Mouse (Mus musculus): ENCODE results near the gene Olfr11. TPM values are rescaled to one million over a fixed set of nuclear protein-coding genes. Genes with fewer than 3 reads are reported as not detected.

Olfr11 gene
- not detected in 2 replicates for polyA plus RNA-seq (2012)

- no peak for TF ChIP-seq GATA1 (IDR thresholded peaks at IDR 0.05; ENCODE audit: low read length)
These were observed at the start of gene Olfr11 for GRCm38 (mm10) chr13:21642418-21642817. TSS of gene Olfr11 (minus strand) at chr13:21642518.

- TF ChIP-seq GATA1 (IDR thresholded peaks at IDR 0.05; ENCODE audit: low read length), result no peak
These were observed 35.0 kb upstream of the Olfr11 start, which contains the start of gene Olfr1360 for GRCm38 (mm10) chr13:21677305-21677704. TSS of gene Olfr1360 (minus strand) at chr13:21677405.

DNA sequence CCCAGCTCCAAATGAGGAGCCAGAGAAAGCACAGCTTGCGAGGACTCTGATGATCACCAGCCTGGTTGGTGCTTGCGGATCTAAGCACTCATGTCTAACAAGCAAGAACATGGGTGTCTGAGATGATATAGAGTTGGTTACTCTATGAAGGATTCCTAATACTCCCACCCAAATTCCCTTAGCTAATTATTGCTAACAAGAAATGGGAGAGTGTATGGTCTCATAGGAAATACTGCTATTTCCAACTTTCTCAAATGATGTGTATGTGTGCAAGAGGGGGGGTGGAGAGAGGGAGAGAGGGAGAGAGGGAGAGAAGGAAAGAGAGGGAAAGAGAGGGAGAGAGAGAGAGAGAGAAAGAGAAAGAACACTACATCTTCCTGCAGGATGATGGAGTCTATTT is 21.0 kb upstream of the Olfr11 start, which contains the start of gene Olfr1361:
Gene Olfr1361, minus strand, starts transcription at position 101 of the 400 bp plus-strand sequence.
- TF ChIP-seq GATA1 (IDR thresholded peaks at IDR 0.05; ENCODE audit: low read length), result no peak

DNA sequence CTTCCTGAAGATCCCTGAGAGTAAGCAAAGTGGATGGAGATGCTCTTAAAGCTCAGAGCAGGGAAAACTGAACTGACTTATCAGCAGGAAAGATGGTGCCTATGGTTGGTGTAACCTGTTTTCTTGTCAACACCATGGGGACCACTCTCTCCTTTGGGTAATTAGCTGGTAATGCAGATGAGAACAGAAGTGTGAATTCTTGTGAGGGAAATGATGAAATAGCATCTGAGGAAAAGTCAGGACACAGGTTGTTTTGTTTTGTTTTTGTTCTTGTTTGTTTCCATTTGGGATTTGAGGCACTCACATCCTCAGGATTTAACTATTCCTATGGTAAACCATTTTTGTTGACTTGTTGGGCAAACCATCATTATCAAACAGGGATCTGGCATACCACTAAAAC is 28.4 kb downstream of the Olfr11 start, which contains the start of gene Olfr1362:
Gene Olfr1362, minus strand, starts transcription at position 101 of the 400 bp plus-strand sequence.
- no peak for TF ChIP-seq GATA1 (IDR thresholded peaks at IDR 0.05; ENCODE audit: low read length)

- TF ChIP-seq GATA1 (IDR thresholded peaks at IDR 0.05; ENCODE audit: low read length), result no peak
These were observed 50.7 kb downstream of the Olfr11 start for GRCm38 (mm10) chr13:21591618-21592017.

Other genes with a start within 250 kb of the Olfr11 start
- 3.7 and 4.9 TPM in 2 replicates for gene Zkscan3, start 239.8 kb downstream of the Olfr11 start, polyA plus RNA-seq (2012)
- gene Pgbd1, start 201.5 kb downstream of the Olfr11 start, polyA plus RNA-seq (2012), result 0.17 and 0.22 TPM in 2 replicates
- 2.7 and 3.1 TPM in 2 replicates for gene Zscan26, start 188.8 kb downstream of the Olfr11 start, polyA plus RNA-seq (2012)
- gene Nkapl, start 174.0 kb downstream of the Olfr11 start, polyA plus RNA-seq (2012), result 1.1 and 1.9 TPM in 2 replicates
- not detected in 2 replicates for gene Zkscan4, start 163.6 kb downstream of the Olfr11 start, polyA plus RNA-seq (2012)
- gene Gm10065, start 163.1 kb downstream of the Olfr11 start, polyA plus RNA-seq (2012), result not detected in 2 replicates
- gene AK157302, start 147.3 kb downstream of the Olfr11 start, polyA plus RNA-seq (2012), result 0.04 TPM in 1 of 2 replicates, not detected in the other
- gene Gm11273, start 141.1 kb downstream of the Olfr11 start, polyA plus RNA-seq (2012), result 16.7 and 23.3 TPM in 2 replicates
- gene Zkscan8, start 111.4 kb downstream of the Olfr11 start, polyA plus RNA-seq (2012), result 5.9 and 6.2 TPM in 2 replicates
- not detected in 2 replicates for gene Olfr1366, start 99.7 kb downstream of the Olfr11 start, polyA plus RNA-seq (2012)
- gene Olfr1535, start 82.6 kb downstream of the Olfr11 start, polyA plus RNA-seq (2012), result not detected in 2 replicates
- gene Olfr1364, start 60.8 kb downstream of the Olfr11 start, polyA plus RNA-seq (2012), result not detected in 2 replicates
- not detected in 2 replicates for gene Olfr1362, start 28.5 kb downstream of the Olfr11 start, polyA plus RNA-seq (2012)
- gene Olfr1361, start 20.9 kb upstream of the Olfr11 start, polyA plus RNA-seq (2012), result not detected in 2 replicates
- gene Olfr1360, start 34.9 kb upstream of the Olfr11 start, polyA plus RNA-seq (2012), result not detected in 2 replicates
- gene Olfr1359, start 55.6 kb upstream of the Olfr11 start, polyA plus RNA-seq (2012), result not detected in 2 replicates
- 9.8 and 10.6 TPM in 2 replicates for gene Hist1h2bl, start 73.6 kb upstream of the Olfr11 start, polyA plus RNA-seq (2012)
- gene Hist1h2ai, start 73.9 kb upstream of the Olfr11 start, polyA plus RNA-seq (2012), result 372 and 421 TPM in 2 replicates
- gene Hist1h3h, start 75.1 kb upstream of the Olfr11 start, polyA plus RNA-seq (2012), result 53.9 and 54.4 TPM in 2 replicates
- gene Hist1h2bm, start 79.5 kb upstream of the Olfr11 start, polyA plus RNA-seq (2012), result 1.9 and 2.1 TPM in 2 replicates
- gene Hist1h4j, start 92.5 kb upstream of the Olfr11 start, polyA plus RNA-seq (2012), result 1.9 and 2.4 TPM in 2 replicates
- gene Hist1h4k, start 108.0 kb upstream of the Olfr11 start, polyA plus RNA-seq (2012), result 22.6 and 25.4 TPM in 2 replicates
- 69.0 and 85.5 TPM in 2 replicates for gene Hist1h2ak, start 111.3 kb upstream of the Olfr11 start, polyA plus RNA-seq (2012)
- 1.4 and 1.7 TPM in 2 replicates for gene Hist1h2bn, start 111.6 kb upstream of the Olfr11 start, polyA plus RNA-seq (2012)
- 3.3 and 4.5 TPM in 2 replicates for gene Hist1h1b, start 138.1 kb upstream of the Olfr11 start, polyA plus RNA-seq (2012)
- 36.7 and 37.8 TPM in 2 replicates for gene Hist1h3i, start 140.9 kb upstream of the Olfr11 start, polyA plus RNA-seq (2012)
- gene Hist1h2an, start 144.7 kb upstream of the Olfr11 start, polyA plus RNA-seq (2012), result 16.6 and 26.9 TPM in 2 replicates
- 5.5 and 8.7 TPM in 2 replicates for gene Hist1h2bp, start 144.9 kb upstream of the Olfr11 start, polyA plus RNA-seq (2012)
- 14.0 and 15.0 TPM in 2 replicates for gene Hist1h2bq, start 167.7 kb upstream of the Olfr11 start, polyA plus RNA-seq (2012)
- gene Hist1h2ao, start 167.9 kb upstream of the Olfr11 start, polyA plus RNA-seq (2012), result 4,601 and 5,007 TPM in 2 replicates
- 6.1 and 9.7 TPM in 2 replicates for gene Hist1h4m, start 169.2 kb upstream of the Olfr11 start, polyA plus RNA-seq (2012)
- 16.6 and 26.1 TPM in 2 replicates for gene Hist1h4n, start 189.7 kb upstream of the Olfr11 start, polyA plus RNA-seq (2012)
- gene Hist1h2ap, start 191.0 kb upstream of the Olfr11 start, polyA plus RNA-seq (2012), result 9,534 and 19,469 TPM in 2 replicates
- 13.3 and 14.2 TPM in 2 replicates for gene Hist1h2br, start 191.2 kb upstream of the Olfr11 start, polyA plus RNA-seq (2012)